In the genomic region with DNA sequence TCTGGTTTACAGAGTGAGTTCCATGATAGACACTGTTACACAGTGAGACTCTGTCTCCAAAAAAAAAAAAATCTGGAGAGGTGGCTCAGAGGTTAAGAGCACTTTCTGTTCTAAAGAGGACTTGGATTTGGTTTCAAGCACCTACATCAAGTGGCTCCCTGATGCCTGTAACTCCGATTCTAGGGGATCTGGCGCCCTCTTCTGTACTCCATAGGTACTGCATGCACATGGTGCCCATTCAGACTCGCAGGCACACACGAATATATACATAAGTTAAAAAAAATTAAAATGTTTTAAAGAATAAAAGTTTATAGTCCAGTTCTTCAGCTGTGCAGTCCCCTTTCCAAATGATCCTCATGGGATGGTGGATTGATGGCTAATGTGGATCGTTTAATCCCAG, we compare ENCODE assay signal across 12 mouse cellular contexts. TPM values are rescaled to one million over a fixed set of nuclear protein-coding genes. Genes with fewer than 3 reads are reported as not detected.
A peak's percentile ranks its signal among the peaks of the same experiment; 100 is the strongest.
DNase-seq lines count a peak whose midpoint lies in the region; ATAC-seq lines count a peak whose summit lies in the region.
"Had no signal": no experiment of that assay in that cellular context is flagged by ENCODE, and none has a peak within 500 bp of the region (broad histone marks: within the 10 kb centered on the region; RNA-seq: fewer than 3 reads in every experiment).

No protein-coding gene starts in this region.

- no peaks in the 10 kb centered on the region for H3K9me3 ChIP-seq in hindbrain, embryonic 11.5 days (ENCODE audit: control insufficient read depth, low read length)
- no peaks in the 10 kb centered on the region for H3K9me3 ChIP-seq in hindbrain, embryonic 14.5 days (ENCODE audit: control insufficient read depth, low read length)
- H3K9me3 ChIP-seq: embryonic facial prominence, embryonic 12.5 days; megakaryocyte, embryonic 14.5 days had no signal

- H3K27me3 ChIP-seq in hindbrain, embryonic 11.5 days (ENCODE audit: control insufficient read depth, insufficient read depth, low read length): no peaks in the 10 kb centered on the region
- no peaks in the 10 kb centered on the region for H3K27me3 ChIP-seq in hindbrain, embryonic 14.5 days (ENCODE audit: control insufficient read depth, insufficient read depth, low read length)

- no peak overlapping the region for H3K9ac ChIP-seq in hindbrain, embryonic 11.5 days (ENCODE audit: low read depth, low read length)
- no peak overlapping the region for H3K9ac ChIP-seq in hindbrain, embryonic 14.5 days
- H3K9ac ChIP-seq: embryonic facial prominence, embryonic 12.5 days had no signal

- 53% methylated on average over 5 of the region's 5 CpGs for WGBS in hindbrain, embryonic 11.5 days
- whole genome bisulfite sequencing in hindbrain, embryonic 14.5 days: 54% methylated on average over 5 of the region's 5 CpGs

- DNase-seq in hindbrain, embryonic 11.5 days (ENCODE audit: low spot score): peak; percentile 33
- DNase-seq in hindbrain, embryonic 14.5 days (ENCODE audit: low spot score): no peak
- DNase-seq in thymus, postnatal 14 days: peak; percentile 31
- DNase-seq in thymus, postnatal 0 days (ENCODE audit: low spot score): no peak
- DNase-seq in c-Kit-positive CD71-negative TER-119-negative erythroid progenitor cells, embryonic 14.5 days (ENCODE audit: low read depth): peak; percentile 17
- no peak for DNase-seq in right cerebral cortex, postnatal 4 days
- DNase-seq in yolk sac, embryonic 10.5 days (ENCODE audit: low spot score): no peak
- DNase-seq in adrenal gland, adult 8-10 months: no peak
- DNase-seq: adrenal gland, postnatal 25 days; kidney, adult 11 months had no signal

- H3K4me3 ChIP-seq in hindbrain, embryonic 11.5 days (ENCODE audit: low read depth, low read length): no peak overlapping the region
- H3K4me3 ChIP-seq in hindbrain, embryonic 14.5 days (replicated peaks; ENCODE audit: low read length): no peak overlapping the region
- H3K4me3 ChIP-seq: embryonic facial prominence, embryonic 12.5 days; megakaryocyte, embryonic 14.5 days had no signal

- H3K4me2 ChIP-seq in hindbrain, embryonic 11.5 days (replicated peaks; ENCODE audit: low read depth, low read length): no peak overlapping the region
- no peak overlapping the region for H3K4me2 ChIP-seq in hindbrain, embryonic 14.5 days (replicated peaks)
- H3K4me2 ChIP-seq: embryonic facial prominence, embryonic 12.5 days had no signal

- H3K36me3 ChIP-seq in hindbrain, embryonic 11.5 days (ENCODE audit: control insufficient read depth, insufficient read depth, low read length): no peaks in the 10 kb centered on the region
- no peaks in the 10 kb centered on the region for H3K36me3 ChIP-seq in hindbrain, embryonic 14.5 days (replicated peaks; ENCODE audit: control insufficient read depth, insufficient read depth)
- H3K36me3 ChIP-seq: embryonic facial prominence, embryonic 12.5 days had no signal

- H3K27ac ChIP-seq in hindbrain, embryonic 11.5 days (ENCODE audit: low read depth, low read length): no peak overlapping the region
- no peak overlapping the region for H3K27ac ChIP-seq in hindbrain, embryonic 14.5 days
- H3K27ac ChIP-seq: embryonic facial prominence, embryonic 12.5 days had no signal

- ATAC-seq in hindbrain, embryonic 11.5 days (ENCODE audit: low FRiP score): no peak
- no peak for ATAC-seq in hindbrain, embryonic 14.5 days (ENCODE audit: low FRiP score)

- H3K4me1 ChIP-seq in hindbrain, embryonic 11.5 days (replicated peaks; ENCODE audit: control insufficient read depth, insufficient read depth, low read length): no peaks in the 10 kb centered on the region
- peaks cover 13% of the 10 kb centered on the region; the same call in 1 of the 2 replicates for H3K4me1 ChIP-seq in hindbrain, embryonic 14.5 days (replicated peaks; ENCODE audit: control insufficient read depth, insufficient read depth, low read length)
- H3K4me1 ChIP-seq: embryonic facial prominence, embryonic 12.5 days had no signal

RNA-seq across cellular contexts. Expression of gene Mrgbp, which starts 20.9 kb away (rescaled TPM):
- polyA plus RNA-seq in hindbrain, embryonic 11.5 days (2014; fragmentation: Nextera tagmentation; extraction: Ambion mirVana): 43.3 and 43.6 TPM in 2 replicates
- 35.4 and 38.2 TPM in 2 replicates for polyA plus RNA-seq in hindbrain, embryonic 14.5 days (2014; fragmentation: Nextera tagmentation; extraction: Ambion mirVana)
- polyA plus RNA-seq in thymus, postnatal 0 days (2015; fragmentation: Nextera tagmentation; extraction: Ambion mirVana): 44.8 and 51.1 TPM in 2 replicates
- 10 to 100 TPM; 16.1 to 23.9 (median 20.1) TPM for total RNA-seq in adrenal gland, adult 8-10 months (2022)

RNA-seq across cellular contexts. Expression of gene Ogfr, which starts 28.8 kb away (rescaled TPM):
- 99.0 and 104 TPM in 2 replicates for polyA plus RNA-seq in hindbrain, embryonic 11.5 days (2014; fragmentation: Nextera tagmentation; extraction: Ambion mirVana)
- 88.4 and 90.2 TPM in 2 replicates for polyA plus RNA-seq in hindbrain, embryonic 14.5 days (2014; fragmentation: Nextera tagmentation; extraction: Ambion mirVana)
- polyA plus RNA-seq in thymus, postnatal 0 days (2015; fragmentation: Nextera tagmentation; extraction: Ambion mirVana): 65.6 and 73.1 TPM in 2 replicates
- 10 to 100 TPM; 36.1 to 41.6 (median 40.6) TPM for total RNA-seq in adrenal gland, adult 8-10 months (2022)

RNA-seq across cellular contexts. Expression of gene Col9a3, which starts 37.3 kb away (rescaled TPM):
- polyA plus RNA-seq in hindbrain, embryonic 11.5 days (2014; fragmentation: Nextera tagmentation; extraction: Ambion mirVana): 22.3 and 22.6 TPM in 2 replicates
- polyA plus RNA-seq in hindbrain, embryonic 14.5 days (2014; fragmentation: Nextera tagmentation; extraction: Ambion mirVana): 61.4 and 65.7 TPM in 2 replicates
- polyA plus RNA-seq in thymus, postnatal 0 days (2015; fragmentation: Nextera tagmentation; extraction: Ambion mirVana): 1.2 and 1.3 TPM in 2 replicates
- total RNA-seq in adrenal gland, adult 8-10 months (2022): under 1 TPM in 3 of 4 experiments, not detected in 1; 0.22 to 0.40 (median 0.35) TPM

Comparison
In these comparisons a context has a peak if more than half of its experiments do, and no peak if none do; other contexts are left out.
1. DNase-seq: peak in hindbrain, embryonic 11.5 days (single experiment), thymus, postnatal 14 days (single experiment) and c-Kit-positive CD71-negative TER-119-negative erythroid progenitor cells, embryonic 14.5 days (single experiment); none in hindbrain, embryonic 14.5 days (single experiment), thymus, postnatal 0 days (single experiment), right cerebral cortex, postnatal 4 days (single experiment), yolk sac, embryonic 10.5 days (single experiment) and adrenal gland, adult 8-10 months (single experiment).